Mouse (Mus musculus) heart, postnatal 36 days (tissue): ENCODE measurements around the gene Muc1. TPM values are rescaled to one million over a fixed set of nuclear protein-coding genes. Genes with fewer than 3 reads are reported as not detected.
"Not testable (repeated sequence)": the region's sequence is repeated elsewhere in the genome, so short reads cannot be mapped to it uniquely, and the experiment has no call there.

Experiments
- DNase-seq, 2 experiments: peaks; one replicate each; pipeline ENCODE4 v3.0.0; 2021 to 2022
- intact Hi-C: fragments of 180-260 bp; cut with DNase I; formaldehyde crosslinking; loops from one replicate; pipeline ENCODE4 v1.15.1; 2025
- total RNA-seq, 2 experiments: library from RNA; stranded (reverse); gene quantifications; 2 replicates each; pipeline ENCODE4 v1.2.3; 2021

Gene Muc1
- total RNA-seq, 2 experiments from 2014 or later = 0.14 to 0.46 TPM

DNA sequence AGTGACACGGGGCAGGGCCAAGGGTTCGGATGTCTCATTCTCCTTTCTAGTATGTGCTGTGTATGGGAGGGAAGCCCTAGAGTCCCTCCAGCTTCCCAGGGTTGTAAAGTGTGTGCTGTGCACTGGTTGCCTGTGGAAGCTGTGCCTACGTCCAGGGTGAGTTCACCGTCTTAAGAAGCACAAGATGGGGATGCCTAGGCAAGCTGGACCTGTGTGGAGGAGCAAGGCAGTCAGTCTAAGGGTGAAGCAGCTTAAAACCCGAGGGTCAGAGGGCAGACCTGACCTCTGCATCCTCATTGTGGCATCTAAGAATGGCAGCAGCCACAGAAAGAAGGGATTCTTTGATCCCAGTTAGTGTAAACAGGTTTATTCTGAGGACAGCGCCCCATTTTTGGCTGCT lies 20.1 kb upstream of the Muc1 start:
- no peak for DNase-seq
- intact Hi-C loops = no loop called here

DNA sequence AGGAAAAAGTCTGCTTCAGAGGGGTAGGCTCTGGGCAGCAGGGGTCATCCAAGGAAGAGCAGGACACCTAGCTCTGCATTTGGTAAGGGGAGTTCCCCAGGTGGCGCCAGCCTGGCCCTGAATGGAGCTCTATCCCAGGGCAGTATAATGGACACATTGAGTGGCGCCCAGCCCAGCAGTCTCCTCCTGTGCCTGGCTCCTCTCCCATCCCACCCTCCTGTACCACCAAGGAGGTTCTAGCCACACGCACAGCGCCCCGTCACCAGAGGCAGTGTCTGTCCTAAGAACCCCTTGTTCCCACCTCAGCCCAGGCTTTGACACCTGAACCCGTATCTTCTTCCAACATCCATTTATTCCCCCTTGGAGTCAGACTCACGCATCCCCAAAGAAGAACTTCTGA lies 19.1 kb upstream of the Muc1 start:
- intact Hi-C loops = no loop called here

DNA sequence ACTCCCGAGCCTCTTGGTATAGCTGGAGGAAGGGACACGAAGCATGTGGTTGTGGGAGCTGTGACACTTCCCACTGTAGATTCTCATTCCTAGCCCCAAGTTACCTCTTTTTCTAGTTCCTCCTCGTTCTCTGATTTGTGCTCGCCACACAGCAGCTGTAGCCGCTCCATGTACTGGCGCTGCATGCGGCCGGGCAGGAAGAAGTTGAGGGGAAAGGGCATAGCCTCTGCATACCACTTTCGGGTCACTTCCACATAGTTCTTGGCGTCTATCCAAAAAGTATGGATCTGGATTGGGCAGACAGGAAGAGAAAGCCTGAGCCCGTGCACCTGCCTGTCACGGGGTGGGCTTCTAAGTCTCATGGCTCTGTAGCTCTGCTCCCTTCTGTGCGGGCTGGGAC lies 18.7 kb upstream of the Muc1 start:
- intact Hi-C loops = no loop called here
- DNase-seq = no peak

More for the DNA sequence above, 19.1 kb upstream of the Muc1 start:
- DNase-seq = no peak

DNA sequence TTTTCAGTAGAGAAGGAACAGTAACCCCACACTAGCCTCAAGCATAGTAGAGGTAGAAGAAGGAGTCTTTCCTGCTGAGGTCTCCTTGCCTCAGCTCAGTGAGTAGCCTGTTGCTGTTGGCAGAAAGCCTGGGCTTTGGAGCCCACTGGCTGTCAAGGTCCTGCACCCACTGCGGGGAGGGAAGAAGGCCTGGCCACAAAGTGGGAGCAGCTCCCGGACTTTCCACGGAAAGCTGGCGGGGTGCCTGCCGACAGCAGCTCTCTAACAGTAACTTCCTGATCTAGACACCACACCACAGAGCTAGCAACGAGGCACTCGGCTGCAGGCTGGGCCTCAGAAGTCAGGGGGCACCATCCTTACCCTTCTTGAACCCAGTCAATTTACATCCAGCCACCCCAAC lies 18.1 kb upstream of the Muc1 start:
- peak in 1 of 2 experiments; percentile 38 for DNase-seq
- intact Hi-C loops = no loop called here

DNA sequence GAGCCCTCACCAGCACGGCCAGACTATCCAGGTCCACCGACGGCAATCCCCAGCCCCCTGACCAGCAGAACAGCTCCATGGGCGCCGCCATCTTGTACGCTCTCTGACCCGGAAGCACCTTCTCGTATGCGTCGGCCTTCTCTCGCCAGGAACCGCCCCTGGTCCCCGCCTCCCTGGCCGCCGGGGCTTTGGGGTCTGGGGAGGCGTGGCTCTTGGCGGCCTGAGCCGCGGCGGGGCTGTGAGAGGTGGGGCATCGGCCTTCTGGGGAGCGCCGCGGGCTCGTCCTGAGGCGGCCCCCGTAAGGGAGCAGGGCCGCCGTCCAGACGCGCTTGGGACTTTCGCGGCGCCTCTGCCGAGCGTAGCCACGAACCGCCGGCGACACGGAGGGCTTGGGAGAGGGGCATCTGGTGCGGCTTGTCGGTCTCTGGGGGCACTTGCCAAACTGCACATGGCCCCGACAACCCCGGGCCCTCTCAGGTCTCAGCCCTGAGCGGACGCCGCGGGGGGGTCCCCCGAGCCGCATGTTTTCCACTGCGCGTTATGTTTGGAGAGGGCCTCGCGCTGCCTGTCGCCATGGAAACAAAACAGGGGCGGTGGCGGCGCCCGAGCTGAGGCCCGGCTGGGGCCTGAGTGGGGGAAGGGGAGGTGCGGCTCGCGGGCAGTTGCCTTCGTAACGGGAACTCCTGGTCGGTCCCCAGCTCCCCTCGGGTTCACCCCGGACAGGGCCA lies 14.9 kb upstream of the Muc1 start:
- peak; percentile 94 for DNase-seq
- intact Hi-C loops = loop anchor here (2.0 kb wide), 1 partner anchor 17 kb away; no protein-coding TSS in a partner anchor

DNA sequence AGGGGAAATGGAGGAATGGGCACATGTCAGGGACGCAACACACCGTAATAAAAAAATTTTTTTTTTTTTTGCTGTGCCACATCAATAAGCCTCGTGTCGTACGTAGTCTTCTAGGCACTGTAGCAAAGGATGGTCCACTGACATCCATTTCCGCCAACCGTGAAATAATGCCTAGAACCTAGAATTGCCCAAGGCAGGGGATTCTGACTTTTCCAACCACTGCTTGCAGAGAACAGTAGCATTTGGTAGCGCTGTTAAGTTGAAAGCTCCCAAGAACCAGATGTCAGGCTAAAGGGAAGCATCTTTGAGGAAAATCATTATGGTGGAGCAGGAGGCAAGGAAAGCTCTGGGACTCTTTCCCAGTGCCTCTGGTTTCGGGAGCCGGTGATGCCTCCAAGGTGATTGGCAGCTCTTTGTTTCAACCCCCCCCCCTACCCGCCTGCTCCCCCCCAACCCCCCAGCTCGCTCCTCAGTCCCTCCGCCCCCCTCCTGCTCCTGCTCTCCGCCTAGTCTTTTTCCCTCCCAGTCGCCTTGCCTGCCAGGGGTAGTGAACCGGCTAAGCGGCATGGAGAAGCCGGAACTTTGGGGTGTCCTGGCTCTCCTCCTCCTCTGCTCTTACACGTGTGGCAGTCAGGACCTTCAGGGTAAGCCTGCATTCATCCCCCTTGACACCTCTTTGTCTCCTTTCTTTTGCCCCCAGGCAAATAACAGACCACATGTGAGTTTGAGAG lies 14.0 kb upstream of the Muc1 start, which contains the start of gene Thbs3:
TSS of gene Thbs3 (plus strand) at position 500 of the 731 bp plus-strand sequence.
- peak; percentile 37 to 52 for DNase-seq
- intact Hi-C loops = loop anchor here (2.0 kb wide), 1 partner anchor 18 kb away; no protein-coding TSS in a partner anchor

DNA sequence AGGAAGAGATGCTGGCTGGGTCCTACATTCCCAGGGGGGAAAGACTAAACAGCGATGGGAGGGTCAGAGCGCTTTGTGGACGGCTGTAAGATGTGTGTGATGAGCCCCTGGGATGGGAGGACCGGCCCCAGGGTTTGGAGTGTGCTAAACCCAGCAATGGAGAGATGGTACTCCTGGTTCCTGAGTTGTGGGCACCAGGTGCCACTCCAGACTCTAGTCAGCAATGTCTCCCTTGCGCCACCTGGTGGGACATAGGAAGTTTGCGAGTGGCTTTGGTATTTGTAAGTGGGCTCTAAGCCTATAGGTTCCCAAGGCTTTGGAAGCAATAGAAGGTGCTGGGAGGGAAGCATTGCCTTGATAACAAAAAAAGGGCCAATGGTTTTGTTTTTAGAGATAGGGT lies 13.0 kb upstream of the Muc1 start:
- DNase-seq = peak; percentile 85 to 86
- intact Hi-C loops = loop anchor here (2.0 kb wide), 3 partner anchors 19 to 125 kb away; no protein-coding TSS in a partner anchor

DNA sequence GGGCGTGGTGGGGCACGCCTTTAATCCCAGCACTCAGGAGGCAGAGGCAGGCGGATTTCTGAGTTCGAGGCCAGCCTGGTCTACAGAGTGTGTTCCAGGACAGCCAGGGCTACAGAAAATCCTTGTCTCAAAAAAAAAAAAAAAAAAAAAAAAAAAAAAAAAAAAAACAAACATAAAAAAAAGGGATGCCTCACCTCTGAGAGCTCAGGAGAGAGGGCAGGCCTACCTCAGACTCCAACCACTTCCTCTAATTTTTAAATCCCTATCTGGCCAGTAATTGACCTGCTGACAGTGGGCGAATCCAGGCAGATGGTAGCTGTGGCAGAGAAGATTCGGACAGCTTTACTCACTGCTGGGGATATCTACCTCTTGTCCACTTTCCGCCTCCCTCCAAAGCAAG lies 12.4 kb upstream of the Muc1 start:
- DNase-seq = not testable (repeated sequence)
- intact Hi-C loops = loop anchor here (2.0 kb wide), 2 partner anchors 102 to 126 kb away; no protein-coding TSS in a partner anchor

DNA sequence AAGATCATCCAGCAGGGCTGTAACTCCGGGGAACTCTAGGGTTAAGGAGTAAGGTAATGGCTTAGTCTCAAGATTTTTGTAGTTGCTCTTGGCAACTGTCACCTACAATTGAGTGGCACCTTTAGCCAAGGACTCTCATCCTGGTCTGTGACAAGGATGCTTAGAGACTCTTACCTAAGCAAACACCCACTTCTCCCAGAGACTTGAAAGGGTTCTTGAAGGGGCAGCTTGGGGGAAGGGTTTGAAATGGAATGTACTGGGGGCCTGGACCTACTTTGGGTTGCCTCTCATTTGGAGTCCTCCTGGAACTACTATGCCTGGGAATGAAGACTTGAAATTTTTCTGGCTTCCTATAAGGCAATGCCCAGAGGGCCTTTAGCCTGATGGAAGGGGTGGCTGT lies 10.6 kb upstream of the Muc1 start:
- intact Hi-C loops = no loop called here
- no peak for DNase-seq

DNA sequence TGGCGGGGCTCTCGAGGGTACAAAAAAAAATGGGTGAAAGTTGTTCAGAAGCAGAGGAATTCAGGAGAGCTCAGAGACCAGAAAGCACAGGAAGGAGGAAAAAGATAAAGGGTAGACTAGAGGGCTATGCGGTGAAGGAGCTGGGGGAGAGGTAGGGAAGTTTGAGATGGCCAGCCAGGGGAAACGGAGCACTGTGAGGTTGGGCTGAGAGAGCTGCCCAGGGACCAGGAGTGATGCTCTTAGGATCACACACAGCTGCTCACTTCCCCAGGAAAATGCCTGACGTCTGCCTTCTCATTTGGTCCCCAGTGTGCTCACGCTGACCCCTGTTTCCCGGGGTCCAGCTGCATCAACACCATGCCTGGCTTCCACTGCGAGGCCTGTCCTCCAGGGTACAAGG lies 9.3 kb upstream of the Muc1 start:
- intact Hi-C loops = no loop called here
- no peak for DNase-seq

DNA sequence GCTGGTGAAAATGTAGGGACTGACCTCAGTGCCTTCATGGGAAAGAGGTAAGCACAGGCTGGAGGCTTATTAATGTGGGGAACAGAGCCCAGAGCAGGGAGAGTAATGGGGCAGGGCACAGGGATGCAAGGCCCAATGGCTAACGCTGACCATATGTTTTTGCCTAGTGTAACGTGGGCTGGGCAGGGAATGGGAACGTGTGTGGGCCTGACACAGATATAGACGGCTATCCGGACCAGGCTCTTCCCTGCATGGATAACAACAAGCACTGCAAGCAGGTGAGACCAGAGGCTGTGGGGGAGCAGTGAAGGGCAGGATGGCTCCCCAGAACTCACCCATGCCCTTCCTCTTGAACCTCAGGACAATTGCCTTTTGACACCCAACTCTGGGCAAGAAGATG lies 7.7 kb upstream of the Muc1 start:
- intact Hi-C loops = no loop called here
- DNase-seq = no peak

DNA sequence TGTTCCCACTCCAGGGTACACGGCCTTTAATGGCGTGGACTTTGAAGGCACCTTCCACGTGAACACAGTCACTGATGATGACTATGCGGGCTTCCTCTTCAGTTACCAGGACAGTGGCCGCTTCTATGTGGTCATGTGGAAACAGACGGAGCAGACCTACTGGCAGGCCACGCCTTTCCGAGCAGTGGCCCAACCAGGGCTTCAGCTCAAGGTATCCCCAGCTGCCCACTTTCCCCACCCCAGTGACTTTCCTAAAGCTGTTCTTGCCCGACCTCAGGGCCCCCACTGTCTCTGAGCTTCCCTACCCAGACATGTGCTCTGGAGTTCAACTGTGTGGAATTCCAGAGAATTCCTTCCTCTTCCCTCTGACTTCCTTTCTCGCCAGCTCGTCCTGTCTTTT lies 4.1 kb upstream of the Muc1 start:
- intact Hi-C loops = no loop called here
- no peak for DNase-seq

DNA sequence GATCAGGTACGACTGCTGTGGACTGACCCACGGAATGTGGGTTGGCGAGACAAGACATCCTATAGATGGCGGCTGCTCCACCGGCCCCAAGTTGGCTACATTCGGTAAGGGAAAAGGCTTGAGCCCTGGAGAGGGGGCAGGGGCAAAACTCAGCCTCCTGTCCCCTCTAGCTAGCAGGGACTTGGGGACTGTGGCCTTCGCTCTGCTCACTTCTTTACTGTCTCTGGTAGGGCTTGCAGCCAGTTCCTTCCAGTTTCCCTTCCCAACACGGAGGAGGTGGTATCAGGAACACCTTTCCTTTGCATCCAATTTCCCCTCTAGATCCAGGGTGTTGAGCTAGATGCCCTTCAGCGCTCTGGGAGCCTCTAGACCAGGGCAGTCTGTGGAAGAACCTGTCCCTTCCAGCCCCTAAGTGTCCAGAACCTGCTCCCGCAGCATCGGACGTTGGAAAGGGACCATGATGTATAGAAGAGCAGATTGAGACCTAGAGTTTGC lies 3.5 kb upstream of the Muc1 start:
- DNase-seq = no peak

DNA sequence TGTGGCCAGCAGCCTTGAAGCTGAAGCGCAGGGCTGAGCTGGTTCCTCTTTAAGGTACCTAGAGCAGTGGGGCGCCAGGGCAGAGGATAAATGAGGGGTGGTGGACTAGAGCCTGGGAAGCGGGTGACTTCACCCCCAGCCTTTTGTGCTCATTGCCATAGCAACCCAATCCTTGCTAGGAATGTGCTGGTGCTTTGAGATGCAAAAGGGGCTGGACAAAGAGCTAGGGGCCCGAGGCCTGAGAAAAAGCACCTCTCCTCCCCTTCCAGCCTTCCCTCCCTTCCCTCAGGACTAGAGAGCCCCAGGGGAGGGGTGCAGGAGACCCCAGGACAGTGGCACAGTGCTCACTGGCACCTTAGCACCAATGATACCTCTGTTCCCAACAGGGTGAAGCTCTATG lies 2.9 kb upstream of the Muc1 start:
- intact Hi-C loops = no loop called here
- no peak for DNase-seq

More for the DNA sequence above, 3.5 kb upstream of the Muc1 start:
- intact Hi-C loops = no loop called here

DNA sequence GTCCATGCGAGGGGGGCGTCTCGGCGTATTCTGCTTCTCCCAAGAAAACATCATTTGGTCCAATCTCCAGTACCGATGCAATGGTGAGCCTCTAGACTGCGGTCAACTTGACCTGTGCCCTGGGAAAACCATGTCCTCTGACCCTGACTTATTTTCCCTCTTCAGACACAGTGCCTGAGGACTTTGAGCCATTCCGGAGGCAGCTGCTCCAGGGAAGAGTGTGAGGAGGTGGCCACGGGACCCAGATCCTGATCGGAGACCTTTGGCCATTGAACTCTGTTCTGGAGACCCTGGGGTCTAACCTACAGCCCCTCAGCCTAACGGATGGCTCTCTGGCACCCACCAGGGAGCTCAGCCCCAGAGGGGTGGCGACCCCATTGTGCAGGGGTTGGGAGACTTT lies 2.5 kb upstream of the Muc1 start:
- no peak for DNase-seq
- intact Hi-C loops = no loop called here

DNA sequence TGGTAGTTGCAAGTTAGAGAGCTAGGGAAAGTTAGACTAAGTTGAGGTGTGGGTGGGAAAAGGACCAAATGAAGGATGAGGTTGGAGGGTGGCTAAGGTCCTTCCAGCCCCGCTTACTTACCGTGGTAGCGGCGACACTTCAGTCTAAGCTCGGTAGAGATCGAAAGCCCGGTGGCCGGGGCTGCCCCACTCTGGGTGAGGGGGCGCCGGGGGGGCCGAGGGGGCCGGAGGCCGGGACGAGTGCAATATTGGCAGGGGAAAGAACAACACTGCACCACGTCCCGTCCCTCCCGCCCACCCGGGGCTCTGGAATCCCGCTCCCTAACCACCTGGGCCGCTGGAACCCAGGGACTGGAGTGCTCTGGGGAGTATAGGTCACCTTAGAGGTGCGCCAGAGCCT lies 2.0 kb upstream of the Muc1 start, which contains the start of gene Mtx1:
TSS of gene Mtx1 (minus strand) at position 189 of the 400 bp plus-strand sequence.
- intact Hi-C loops = no loop called here
- DNase-seq = no peak

DNA sequence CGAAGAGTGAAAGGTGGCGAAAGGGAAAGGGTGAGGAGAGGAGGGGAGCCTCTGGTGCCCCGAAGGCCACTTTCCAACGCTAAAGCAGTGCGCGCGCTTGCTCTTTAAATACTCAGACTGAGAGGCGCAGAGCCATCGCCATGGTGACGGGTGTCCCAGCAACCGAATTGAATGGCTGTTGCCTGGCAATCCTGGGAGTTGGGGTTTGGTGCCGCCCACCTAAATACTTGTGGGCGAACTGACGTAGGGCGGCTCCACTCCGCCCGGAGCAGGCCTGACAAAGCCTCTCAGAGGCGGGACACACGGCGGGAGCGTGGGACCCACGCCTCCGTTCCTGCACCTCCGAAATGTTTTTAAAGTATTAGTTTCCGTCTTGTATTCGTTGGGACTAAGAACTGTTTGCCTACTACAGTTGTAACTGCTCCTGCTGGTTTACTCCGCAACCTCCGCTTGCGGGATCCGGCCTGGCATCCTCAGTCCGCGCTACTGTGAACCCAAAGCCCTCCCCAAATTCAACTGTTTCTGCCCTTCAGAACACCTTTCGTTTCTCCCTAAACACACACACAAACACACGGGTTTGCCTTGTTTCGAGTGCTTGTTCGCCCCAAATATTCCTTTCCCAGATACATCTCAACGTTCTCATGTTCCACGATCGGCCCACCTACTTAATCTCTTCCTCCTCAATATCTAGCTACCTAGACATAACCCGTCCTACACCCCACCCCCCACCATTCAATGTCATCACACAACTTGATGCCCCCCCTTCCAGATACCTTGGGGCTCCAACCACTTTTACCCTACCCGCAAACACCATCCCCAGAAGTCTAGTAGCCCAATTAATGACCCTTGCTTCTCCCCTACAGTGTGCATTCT lies 1.3 kb upstream of the Muc1 start:
- intact Hi-C loops = no loop called here

DNA sequence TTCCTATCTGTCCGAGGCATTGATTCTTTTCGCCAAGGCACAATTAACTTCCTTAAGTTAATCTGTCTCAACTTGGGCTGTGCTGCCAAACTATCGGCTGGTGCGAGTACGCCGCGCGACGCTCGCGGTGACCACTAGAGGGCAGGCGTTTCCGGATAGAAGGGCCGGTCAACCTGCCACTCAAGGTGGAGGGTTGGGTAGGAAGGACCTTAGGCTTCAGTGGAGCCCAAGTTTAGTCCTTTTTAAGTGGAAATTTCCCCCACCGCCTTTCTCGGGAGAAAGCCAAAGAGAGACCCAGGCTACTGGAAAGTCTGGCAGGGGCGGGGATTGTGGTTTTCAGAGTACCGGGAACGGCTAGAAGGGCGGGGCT lies 692 bp upstream of the Muc1 start:
- peak; percentile 91 to 92 for DNase-seq
- intact Hi-C loops = no loop called here

More for the DNA sequence above, 1.3 kb upstream of the Muc1 start:
- peak; percentile 75 to 77 for DNase-seq

DNA sequence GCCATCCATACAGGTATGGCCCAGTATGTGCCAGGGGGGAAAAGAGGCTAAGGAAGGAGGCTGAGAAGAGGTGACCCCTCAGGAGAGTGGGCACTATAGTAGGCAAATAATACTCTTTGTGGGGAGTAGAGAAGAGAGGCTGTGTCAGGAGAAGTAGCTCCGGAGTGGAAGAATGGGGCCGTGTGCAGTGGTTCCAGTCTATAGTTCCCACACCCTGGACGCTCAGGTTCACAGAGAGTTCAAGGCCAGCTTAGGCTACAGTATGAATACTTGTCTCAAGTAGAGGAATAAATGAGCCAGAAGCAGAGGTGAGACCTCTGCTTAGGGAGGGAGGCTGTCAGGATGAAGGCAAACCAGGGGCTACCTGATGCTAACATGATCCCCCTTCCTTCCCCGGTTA lies 419 bp downstream of the Muc1 start:
- no peak for DNase-seq
- intact Hi-C loops = no loop called here

DNA sequence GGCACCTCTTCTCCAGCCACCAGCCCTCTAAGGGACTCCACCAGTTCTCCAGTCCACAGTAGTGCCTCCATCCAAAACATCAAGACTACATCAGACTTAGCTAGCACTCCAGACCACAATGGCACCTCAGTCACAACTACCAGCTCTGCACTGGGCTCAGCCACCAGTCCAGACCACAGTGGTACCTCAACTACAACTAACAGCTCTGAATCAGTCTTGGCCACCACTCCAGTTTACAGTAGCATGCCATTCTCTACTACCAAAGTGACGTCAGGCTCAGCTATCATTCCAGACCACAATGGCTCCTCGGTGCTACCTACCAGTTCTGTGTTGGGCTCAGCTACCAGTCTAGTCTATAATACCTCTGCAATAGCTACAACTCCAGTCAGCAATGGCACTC lies 1.7 kb downstream of the Muc1 start:
- intact Hi-C loops = no loop called here
- no peak for DNase-seq

DNA sequence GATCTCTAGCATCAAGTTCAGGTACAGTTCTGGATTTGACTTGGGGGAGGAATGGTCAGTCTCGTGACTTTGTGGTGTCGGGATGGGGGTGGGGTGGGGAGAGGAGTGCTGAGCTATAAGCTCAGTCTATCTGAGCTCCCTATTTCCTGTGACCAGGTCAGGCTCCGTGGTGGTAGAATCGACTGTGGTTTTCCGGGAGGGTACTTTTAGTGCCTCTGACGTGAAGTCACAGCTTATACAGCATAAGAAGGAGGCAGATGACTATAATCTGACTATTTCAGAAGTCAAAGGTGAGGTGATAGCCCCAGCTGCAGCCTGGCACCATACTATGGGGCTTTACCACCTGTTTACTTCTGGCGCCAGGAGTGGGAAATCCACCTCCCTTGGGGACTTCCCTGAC lies 2.5 kb downstream of the Muc1 start:
- intact Hi-C loops = no loop called here
- no peak for DNase-seq
